Mouse (Mus musculus): ENCODE measurements around the gene Tbcd.

DNA sequence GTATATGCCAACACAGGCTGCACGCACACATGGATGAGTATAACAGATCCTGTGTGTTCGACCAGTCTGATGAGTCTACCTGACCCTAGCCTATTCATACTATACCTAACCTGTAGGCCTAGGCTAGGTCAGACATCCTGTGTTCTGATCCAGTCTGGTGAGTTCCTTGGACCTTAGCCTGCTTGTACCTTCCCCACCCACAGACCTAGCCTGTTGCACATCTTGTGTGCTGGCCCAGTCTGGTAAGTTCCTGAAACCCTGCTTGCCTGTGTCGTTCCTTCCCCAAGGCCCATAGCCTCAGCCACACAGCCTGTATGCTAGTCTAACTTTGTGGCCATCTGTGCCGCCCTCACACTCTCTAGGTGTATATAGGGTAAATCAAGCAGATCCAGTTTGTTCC is 112.5 kb downstream of the Tbcd start:
- TF ChIP-seq POLR2A (IDR thresholded peaks at IDR 0.05; ENCODE audit: insufficient read depth, low read depth, low read length): no peak
- TF ChIP-seq CTCF (IDR thresholded peaks at IDR 0.05; ENCODE audit: insufficient read depth, low read depth, low read length): no peak
